Mouse (Mus musculus) liver, embryonic 14.5 days (tissue): ENCODE data around the gene Efhc1.
A peak's percentile ranks its signal among the peaks of the same experiment; 100 is the strongest.
"Not testable (repeated sequence)": the region's sequence is repeated elsewhere in the genome, so short reads cannot be mapped to it uniquely, and the experiment has no call there.

Source experiments
- CTCF ChIP-seq: IDR thresholded peaks from 2 replicates; pipeline ENCODE4 v1.5.1; 2016; ENCODE audit warnings: antibody characterized with exemption, low read depth, control low read depth
- EP300 ChIP-seq: IDR thresholded peaks from 2 replicates; pipeline ENCODE4 v1.6.1; 2016; ENCODE audit warnings: antibody characterized with exemption, low read depth

- TF ChIP-seq EP300, result not testable (repeated sequence)
- TF ChIP-seq CTCF, result 0 out of 2 replicates have a peak, but pooled peaks have one; percentile 15
Measured at GRCm38 (mm10) chr1:20925324-20925723, 26.1 kb upstream of the Efhc1 start.
